Mouse (Mus musculus) liver, embryonic 15.5 days (tissue): Measurements from ENCODE around the gene Dtd2. TPM values are rescaled to one million over a fixed set of nuclear protein-coding genes. Genes with fewer than 3 reads are reported as not detected.
A peak's percentile ranks its signal among the peaks of the same experiment; 100 is the strongest.

Experiments
- ATAC-seq: fragments of 200-750 bp; cut with Nextera tagmentation; 2 replicates; pipeline ENCODE4 v1.8.0; 2017; ENCODE audit warnings: moderate number of reproducible peaks, mild to moderate bottlenecking, moderate library complexity; ENCODE audit not compliant: insufficient read depth
- H3K27ac ChIP-seq: fragments of 300-500 bp; sonication (generic); replicated peaks from 2 replicates; pipeline ENCODE4 v1.5.1; 2015; ENCODE audit warnings: mild to moderate bottlenecking, inconsistent platforms
- H3K27me3 ChIP-seq: fragments of 300-500 bp; sonication (generic); 2 replicates; pipeline ENCODE4 v1.6.1; 2015; ENCODE audit warnings: mild to moderate bottlenecking, inconsistent platforms
- H3K36me3 ChIP-seq: fragments of 300-500 bp; sonication (generic); replicated peaks from 2 replicates; pipeline ENCODE4 v1.6.1; 2015; ENCODE audit warnings: moderate library complexity, mild to moderate bottlenecking, inconsistent platforms
- H3K4me1 ChIP-seq: fragments of 300-500 bp; sonication (generic); replicated peaks from 2 replicates; pipeline ENCODE4 v1.6.1; 2015; ENCODE audit warnings: inconsistent platforms
- H3K4me2 ChIP-seq: fragments of 300-500 bp; sonication (generic); 2 replicates; pipeline ENCODE4 v1.6.1; 2015; ENCODE audit warnings: moderate library complexity, mild to moderate bottlenecking, inconsistent platforms
- H3K4me3 ChIP-seq: fragments of 300-500 bp; sonication (generic); replicated peaks from 2 replicates; pipeline ENCODE4 v1.5.1; 2015; ENCODE audit warnings: mild to moderate bottlenecking, inconsistent platforms
- H3K9ac ChIP-seq: fragments of 300-500 bp; sonication (generic); 2 replicates; pipeline ENCODE4 v1.6.1; 2015; ENCODE audit warnings: moderate library complexity, mild to moderate bottlenecking, inconsistent platforms
- H3K9me3 ChIP-seq: fragments of 300-500 bp; sonication (generic); replicated peaks from 2 replicates; pipeline ENCODE4 v1.6.1; 2016; ENCODE audit warnings: inconsistent platforms
- WGBS: fragments of 180-500 bp; shearing (Covaris S2); methylation state at CpG from one replicate; pipeline ENCODE4 v1.1.7; 2015; ENCODE audit warnings: mixed read lengths; ENCODE audit not compliant: insufficient replicate concordance; 5-methylcytosine and 5-hydroxymethylcytosine counted together
- polyA plus RNA-seq: library from polyadenylated mRNA; unstranded; fragments of >200 nt; fragmentation: Nextera tagmentation; extraction: Ambion mirVana; gene quantifications from 2 replicates; pipeline ENCODE4 v1.2.1, GENCODE M21; 2015

The Dtd2 gene
- polyA plus RNA-seq, 1 experiment from 2014 or later: 12.1 TPM

DNA sequence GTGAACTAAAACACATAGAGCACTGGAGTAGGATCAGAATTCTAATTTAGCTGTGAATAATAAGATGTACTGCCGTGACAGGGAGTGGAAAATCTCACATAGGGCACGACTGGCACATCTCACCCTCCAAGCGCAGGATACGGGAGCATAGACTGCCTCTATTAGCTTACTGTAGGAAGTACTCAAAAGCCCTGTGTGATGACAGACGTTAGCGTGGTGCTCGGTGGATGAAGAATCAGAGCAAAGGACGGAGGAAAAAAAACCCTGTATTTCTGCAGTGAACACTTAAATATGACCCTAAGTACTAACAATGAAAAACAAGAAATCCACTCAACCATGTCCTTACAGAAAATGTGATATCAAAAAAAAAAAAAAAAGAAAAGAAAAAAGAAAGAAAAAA lies 5.9 kb upstream of the Dtd2 start:
- H3K27ac ChIP-seq: no peak overlapping the region
- no peak overlapping the region for H3K4me3 ChIP-seq
- H3K9ac ChIP-seq: no peak overlapping the region
- no peak overlapping the region for H3K4me2 ChIP-seq
- no peaks in the 10 kb centered on the region for H3K9me3 ChIP-seq
- no peak for ATAC-seq
- no peaks in the 10 kb centered on the region for H3K4me1 ChIP-seq
- H3K27me3 ChIP-seq: no peaks in the 10 kb centered on the region
- 68% methylated on average over 8 of the region's 8 CpGs for WGBS
- H3K36me3 ChIP-seq: no peaks in the 10 kb centered on the region

DNA sequence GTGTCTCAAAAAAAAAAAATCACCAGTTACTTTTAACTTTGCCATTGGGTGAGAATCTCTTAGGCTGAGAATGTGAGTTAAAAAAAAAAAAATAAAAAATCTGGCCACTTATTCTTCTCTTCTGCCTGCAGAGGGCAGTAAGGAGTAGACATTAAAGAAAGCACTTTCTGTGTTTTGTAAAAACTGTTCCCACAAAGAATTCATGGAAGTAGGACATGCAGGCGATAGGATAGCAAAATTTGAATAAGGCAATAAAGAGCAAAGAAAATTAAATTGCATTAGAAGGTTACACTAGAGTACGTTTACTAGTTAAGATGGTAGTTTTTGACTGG lies 4.3 kb upstream of the Dtd2 start:
- ATAC-seq: no peak
- Histone ChIP-seq H3K9me3 (no peaks in the 10 kb centered on the region), H3K27ac (no peak overlapping the region), H3K36me3 (no peaks in the 10 kb centered on the region), H3K4me1 (peaks cover 11% of the 10 kb centered on the region), H3K4me2 (no peak overlapping the region), H3K27me3 (no peaks in the 10 kb centered on the region), H3K4me3 (no peak overlapping the region), H3K9ac (no peak overlapping the region)
- WGBS: 48% methylated on average over 2 of the region's 2 CpGs

GRCm38 (mm10) chr12:52009928-52010629 lies 3.8 kb upstream of the Dtd2 start:
- no peak overlapping the region for H3K27ac ChIP-seq
- ATAC-seq: no peak
- H3K9ac ChIP-seq: no peak overlapping the region
- no peak overlapping the region for H3K4me2 ChIP-seq
- H3K4me3 ChIP-seq: no peak overlapping the region
- H3K27me3 ChIP-seq: no peaks in the 10 kb centered on the region
- no peaks in the 10 kb centered on the region for H3K9me3 ChIP-seq
- H3K4me1 ChIP-seq: peaks cover 15% of the 10 kb centered on the region
- WGBS: 64% methylated on average over 15 of the region's 15 CpGs
- no peaks in the 10 kb centered on the region for H3K36me3 ChIP-seq

DNA sequence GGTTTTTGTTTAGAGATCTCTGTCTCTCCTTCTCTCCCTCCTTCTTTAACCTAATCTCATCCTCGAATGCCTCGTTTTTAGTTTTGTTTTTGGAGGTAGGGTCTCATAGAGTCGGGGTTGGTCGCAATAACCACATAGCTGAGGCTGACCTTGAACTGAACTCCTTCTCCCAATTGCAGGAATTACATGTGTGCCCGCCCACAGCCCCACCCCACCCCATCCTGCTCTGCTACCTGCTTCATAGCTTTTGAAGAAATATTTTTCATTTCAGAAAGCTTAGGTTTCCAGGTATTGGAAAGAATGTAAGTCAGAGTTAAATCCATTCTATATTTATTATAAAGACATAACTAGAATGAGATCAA lies 313 bp upstream of the Dtd2 start:
- Histone ChIP-seq H3K4me2 (peak overlapping the region; percentile 83), H3K9ac (peak overlapping the region; percentile 82), H3K27ac (peak overlapping the region; percentile 1; the same call in 1 of the 2 replicates), H3K27me3 (no peaks in the 10 kb centered on the region), H3K9me3 (no peaks in the 10 kb centered on the region), H3K4me3 (peak overlapping the region; percentile 88), H3K36me3 (no peaks in the 10 kb centered on the region), H3K4me1 (peaks cover 21% of the 10 kb centered on the region)
- ATAC-seq: peak; percentile 11; the same call in 1 of the 2 replicates
- WGBS: 34% methylated on average over 5 of the region's 5 CpGs

DNA sequence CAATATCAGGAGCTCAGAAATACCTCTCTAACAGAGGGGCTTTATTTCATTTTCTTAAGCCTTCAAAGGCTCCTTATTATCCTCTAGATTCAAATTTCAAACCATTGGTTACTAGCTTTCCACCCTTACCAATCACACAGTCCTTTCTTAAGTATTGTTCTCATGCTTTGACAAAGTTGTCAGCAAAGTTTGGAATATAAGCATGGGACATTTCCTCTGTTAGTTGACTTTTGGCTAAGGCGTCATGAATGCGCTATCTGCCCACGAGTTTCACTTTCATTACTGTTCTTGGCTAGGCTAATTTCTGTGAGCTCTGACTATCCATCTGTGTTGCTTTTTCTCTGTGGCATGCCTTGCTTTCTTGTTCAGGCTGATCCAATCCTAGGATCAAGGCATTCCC lies 3.6 kb downstream of the Dtd2 start:
- Histone ChIP-seq H3K4me2 (no peak overlapping the region), H3K27ac (no peak overlapping the region), H3K4me3 (no peak overlapping the region), H3K27me3 (no peaks in the 10 kb centered on the region), H3K36me3 (peaks cover 15% of the 10 kb centered on the region), H3K4me1 (peaks cover 30% of the 10 kb centered on the region), H3K9me3 (no peaks in the 10 kb centered on the region), H3K9ac (no peak overlapping the region)
- WGBS: 89% methylated on average over 3 of the region's 3 CpGs
- no peak for ATAC-seq

- no peak overlapping the region for H3K27ac ChIP-seq
- no peak overlapping the region for H3K4me2 ChIP-seq
- ATAC-seq: no peak
- H3K27me3 ChIP-seq: no peaks in the 10 kb centered on the region
- H3K36me3 ChIP-seq: peaks cover 15% of the 10 kb centered on the region
- no peaks in the 10 kb centered on the region for H3K9me3 ChIP-seq
- H3K4me3 ChIP-seq: no peak overlapping the region
- no peak overlapping the region for H3K9ac ChIP-seq
- WGBS: 23% methylated on average over 4 of the region's 4 CpGs
- peaks cover 27% of the 10 kb centered on the region for H3K4me1 ChIP-seq
These were observed 4.8 kb downstream of the Dtd2 start for GRCm38 (mm10) chr12:52001544-52001943.

GRCm38 (mm10) chr12:51998366-51998932 lies 7.9 kb downstream of the Dtd2 start:
- ATAC-seq: peak; percentile 65
- H3K4me2 ChIP-seq: peak overlapping the region; percentile 33
- 31% methylated on average over 9 of the region's 9 CpGs for WGBS

GRCm38 (mm10) chr12:51995738-51996536 lies 10.4 kb downstream of the Dtd2 start:
- 74% methylated on average over 1 of the region's 1 CpGs for WGBS
- Histone ChIP-seq H3K27ac (no peak overlapping the region), H3K36me3 (peaks cover 34% of the 10 kb centered on the region), H3K27me3 (no peaks in the 10 kb centered on the region), H3K9me3 (no peaks in the 10 kb centered on the region), H3K4me1 (peaks cover 10% of the 10 kb centered on the region), H3K4me2 (no peak overlapping the region), H3K9ac (no peak overlapping the region), H3K4me3 (no peak overlapping the region)
- ATAC-seq: no peak

More at GRCm38 (mm10) chr12:51998366-51998932, 7.9 kb downstream of the Dtd2 start:
- H3K9me3 ChIP-seq: no peaks in the 10 kb centered on the region
- peaks cover 10% of the 10 kb centered on the region for H3K4me1 ChIP-seq
- no peak overlapping the region for H3K4me3 ChIP-seq
- H3K27me3 ChIP-seq: no peaks in the 10 kb centered on the region
- peak overlapping the region; percentile 15 for H3K27ac ChIP-seq
- H3K9ac ChIP-seq: no peak overlapping the region
- peaks cover 34% of the 10 kb centered on the region for H3K36me3 ChIP-seq

- Histone ChIP-seq H3K36me3 (peaks cover 17% of the 10 kb centered on the region), H3K9ac (no peak overlapping the region), H3K4me3 (no peak overlapping the region), H3K4me1 (no peaks in the 10 kb centered on the region), H3K9me3 (no peaks in the 10 kb centered on the region), H3K27ac (no peak overlapping the region), H3K27me3 (no peaks in the 10 kb centered on the region), H3K4me2 (no peak overlapping the region)
- WGBS: 63% methylated on average over 2 of the region's 2 CpGs
- ATAC-seq: no peak
These were observed 15.7 kb downstream of the Dtd2 start for GRCm38 (mm10) chr12:51990629-51991028.

- no peak for ATAC-seq
- no peak overlapping the region for H3K27ac ChIP-seq
- no peaks in the 10 kb centered on the region for H3K27me3 ChIP-seq
- no peaks in the 10 kb centered on the region for H3K9me3 ChIP-seq
- no peaks in the 10 kb centered on the region for H3K36me3 ChIP-seq
- WGBS: 65% methylated on average over 5 of the region's 5 CpGs
- H3K4me1 ChIP-seq: no peaks in the 10 kb centered on the region
- H3K4me2 ChIP-seq: no peak overlapping the region
- H3K9ac ChIP-seq: no peak overlapping the region
- H3K4me3 ChIP-seq: no peak overlapping the region
These were observed 17.8 kb downstream of the Dtd2 start for GRCm38 (mm10) chr12:51988536-51988935.

DNA sequence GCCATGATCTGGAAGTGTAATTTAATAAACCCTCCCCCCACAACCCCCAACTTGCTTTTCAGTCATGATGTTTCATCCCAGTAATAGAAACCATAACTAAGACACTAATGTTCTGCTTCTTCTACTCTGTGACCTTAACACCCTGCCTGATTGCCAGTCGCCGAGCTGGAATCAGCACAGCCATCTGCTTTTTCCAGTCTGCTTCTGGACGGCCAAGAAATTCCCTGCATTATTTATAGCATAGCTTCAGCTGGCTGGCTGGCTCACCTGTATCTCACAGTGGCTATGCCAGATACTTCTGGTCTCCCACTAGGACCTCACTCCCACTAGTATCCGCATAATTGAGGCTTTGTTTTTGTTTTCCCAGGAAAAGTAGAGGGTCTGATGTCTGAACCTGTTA lies 20.5 kb downstream of the Dtd2 start:
- Histone ChIP-seq H3K4me1 (no peaks in the 10 kb centered on the region), H3K4me3 (no peak overlapping the region), H3K4me2 (no peak overlapping the region), H3K27me3 (no peaks in the 10 kb centered on the region), H3K9me3 (no peaks in the 10 kb centered on the region), H3K9ac (no peak overlapping the region), H3K36me3 (no peaks in the 10 kb centered on the region), H3K27ac (no peak overlapping the region)
- WGBS: 52% methylated on average over 4 of the region's 4 CpGs
- no peak for ATAC-seq
